Mouse (Mus musculus): Measurements from ENCODE around the gene Tmprss13. TPM values are rescaled to one million over a fixed set of nuclear protein-coding genes. Genes with fewer than 3 reads are reported as not detected.

Tmprss13 gene
- total RNA-seq (2021), result under 1 TPM; 0.26 to 0.56 TPM
- long read RNA-seq, experiment 1, result 0 reads
- long read RNA-seq, experiment 2, result 0 reads

GRCm38 (mm10) chr9:45318855-45319254 is at the start of gene Tmprss13:
TSS of gene Tmprss13 (plus strand) at chr9:45319100.
- DNase-seq, result no peak

- no peak for DNase-seq
Observed at GRCm38 (mm10) chr9:45272213-45272612, 46.7 kb upstream of the Tmprss13 start.

GRCm38 (mm10) chr9:45274218-45274617 is 44.7 kb upstream of the Tmprss13 start:
- no peak for DNase-seq

GRCm38 (mm10) chr9:45274635-45275034 is 44.3 kb upstream of the Tmprss13 start:
- DNase-seq, result no peak

GRCm38 (mm10) chr9:45280059-45280458 is 38.8 kb upstream of the Tmprss13 start:
- no peak for DNase-seq

- DNase-seq, result no peak
Observed at GRCm38 (mm10) chr9:45280891-45281290, 38.0 kb upstream of the Tmprss13 start.

- DNase-seq, result no peak
Observed at GRCm38 (mm10) chr9:45282466-45282865, 36.4 kb upstream of the Tmprss13 start.

- DNase-seq, result no peak
Observed at GRCm38 (mm10) chr9:45291481-45292168, 27.3 kb upstream of the Tmprss13 start.

- no peak for DNase-seq
Observed at GRCm38 (mm10) chr9:45294210-45295011, 24.5 kb upstream of the Tmprss13 start.

- no peak for DNase-seq
Observed at GRCm38 (mm10) chr9:45299231-45300006, 19.5 kb upstream of the Tmprss13 start.

- peak; percentile 83 for DNase-seq
Observed at GRCm38 (mm10) chr9:45300422-45301104, 18.3 kb upstream of the Tmprss13 start.

GRCm38 (mm10) chr9:45301771-45302170 is 17.1 kb upstream of the Tmprss13 start:
- DNase-seq, result no peak

- DNase-seq, result no peak
Observed at GRCm38 (mm10) chr9:45306746-45307410, 12.0 kb upstream of the Tmprss13 start.

- DNase-seq, result no peak
Observed at GRCm38 (mm10) chr9:45308521-45308920, 10.4 kb upstream of the Tmprss13 start.

- no peak for DNase-seq
Observed at GRCm38 (mm10) chr9:45311858-45312257, 7.0 kb upstream of the Tmprss13 start.

- DNase-seq, result no peak
Observed at GRCm38 (mm10) chr9:45313913-45314312, 5.0 kb upstream of the Tmprss13 start.

GRCm38 (mm10) chr9:45317635-45318034 is 1.3 kb upstream of the Tmprss13 start:
- DNase-seq, result peak; percentile 32

GRCm38 (mm10) chr9:45321465-45321864 is 2.6 kb downstream of the Tmprss13 start:
- no peak for DNase-seq

- DNase-seq, result no peak
Observed at GRCm38 (mm10) chr9:45321946-45322430, 3.1 kb downstream of the Tmprss13 start.

GRCm38 (mm10) chr9:45326390-45326789 is 7.5 kb downstream of the Tmprss13 start:
- no peak for DNase-seq

- no peak for DNase-seq
Observed at GRCm38 (mm10) chr9:45328263-45328662, 9.4 kb downstream of the Tmprss13 start.

All from gastrocnemius, postnatal 25 days (tissue).